Mouse (Mus musculus): ENCODE measurements around the gene Bace1.

Gene Bace1

GRCm38 (mm10) chr9:45893681-45894080, 55.3 kb downstream of the Bace1 start:
- DNase-seq (ENCODE audit: low spot score in 2 of 2), result no peak

GRCm38 (mm10) chr9:45905196-45905595, 66.8 kb downstream of the Bace1 start:
- DNase-seq (ENCODE audit: low spot score in 2 of 2), result no peak

GRCm38 (mm10) chr9:45905811-45906237, 67.4 kb downstream of the Bace1 start:
- DNase-seq (ENCODE audit: low spot score in 2 of 2), result peak in 1 of 2 experiments; percentile 29

- peak; percentile 86 to 90 for DNase-seq (ENCODE audit: low spot score in 2 of 2)
Observed at GRCm38 (mm10) chr9:45906355-45907077, 68.1 kb downstream of the Bace1 start, which contains the start of the genes Pcsk7 and Rnf214. Pcsk7 (plus strand) TSS chr9:45906497. Rnf214 (minus strand) TSS chr9:45906911.

GRCm38 (mm10) chr9:45907078-45907428, 68.7 kb downstream of the Bace1 start:
- DNase-seq (ENCODE audit: low spot score in 2 of 2), result peak in 1 of 2 experiments; percentile 21

- no peak for DNase-seq (ENCODE audit: low spot score in 2 of 2)
Observed at GRCm38 (mm10) chr9:45910995-45911394, 72.6 kb downstream of the Bace1 start.

- DNase-seq (ENCODE audit: low spot score in 2 of 2), result no peak
Observed at GRCm38 (mm10) chr9:45911673-45912072, 73.3 kb downstream of the Bace1 start.

Data from right cerebral cortex, postnatal 36 days (tissue).